Mouse (Mus musculus): ENCODE results near the gene Cenpv. TPM values are rescaled to one million over a fixed set of nuclear protein-coding genes. Genes with fewer than 3 reads are reported as not detected.

Gene Cenpv
- polyA plus RNA-seq, 2 experiments = 27.0 to 40.5 TPM

DNA sequence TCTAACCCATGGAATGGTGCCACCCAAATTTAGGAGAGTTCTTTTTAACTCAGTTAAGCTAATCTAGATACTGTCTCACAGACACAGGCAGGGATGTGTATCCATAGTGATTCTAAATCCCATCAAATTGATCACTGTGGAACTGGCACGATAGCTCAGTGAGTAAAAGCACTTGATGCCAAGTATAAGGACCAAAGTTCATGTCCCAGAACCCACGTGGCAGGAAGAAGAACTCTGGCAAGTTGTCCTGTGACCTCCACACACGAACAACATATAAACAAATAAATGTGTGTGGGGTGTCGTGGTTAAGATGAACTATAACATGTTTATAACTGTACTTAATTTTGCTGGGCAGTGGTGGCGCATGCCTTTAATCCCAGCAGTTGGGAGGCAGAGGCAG lies 59.5 kb downstream of the Cenpv start:
- 84% methylated on average over 5 of the region's 5 CpGs for WGBS
- Histone ChIP-seq H3K4me3 (replicated peaks; ENCODE audit: low read length) (no peak overlapping the region), H3K27me3 (ENCODE audit: control insufficient read depth, insufficient read depth, low read length) (no peaks in the 10 kb centered on the region), H3K9me3 (ENCODE audit: control insufficient read depth, low read length) (no peaks in the 10 kb centered on the region), H3K27ac (replicated peaks; ENCODE audit: low read depth, low read length) (no peak overlapping the region), H3K36me3 (ENCODE audit: control insufficient read depth, insufficient read depth, low read length) (no peaks in the 10 kb centered on the region), H3K9ac (ENCODE audit: low read depth, low read length, severe bottlenecking) (no peak overlapping the region), H3K4me2 (replicated peaks; ENCODE audit: low read depth, low read length, severe bottlenecking) (no peak overlapping the region), H3K4me1 (ENCODE audit: control insufficient read depth, insufficient read depth, low read length) (no peaks in the 10 kb centered on the region)
- DNase-seq (ENCODE audit: low spot score) (no peak), ATAC-seq (ENCODE audit: low FRiP score, low read depth) (no peak)
- no peak for TF ChIP-seq POLR2A (IDR thresholded peaks at IDR 0.05; ENCODE audit: borderline replicate concordance, extremely low read depth, insufficient read depth, insufficient read length)

DNA sequence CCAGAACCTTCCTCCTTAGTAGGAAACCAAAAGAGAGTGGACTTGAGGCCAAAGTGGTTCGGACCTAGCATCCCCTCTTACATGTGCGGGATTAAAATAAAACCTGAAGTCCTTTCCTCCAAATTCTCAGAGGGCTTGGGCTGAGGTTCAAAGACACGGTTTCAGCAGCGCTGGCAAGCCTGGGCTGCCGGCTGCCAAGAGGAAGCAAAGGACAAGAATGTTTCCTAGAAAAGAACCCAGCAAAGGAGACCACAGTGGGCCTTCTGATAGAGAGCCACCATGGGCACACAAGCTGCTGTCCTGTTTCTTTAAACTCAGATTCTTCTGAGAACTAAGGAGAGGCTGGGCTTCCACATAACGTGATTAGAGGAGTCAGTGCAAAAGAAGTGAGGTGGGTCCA lies 60.1 kb downstream of the Cenpv start:
- H3K4me1 ChIP-seq (ENCODE audit: control insufficient read depth, insufficient read depth, low read length) = no peaks in the 10 kb centered on the region
- no peak overlapping the region for H3K4me3 ChIP-seq (replicated peaks; ENCODE audit: low read length)
- H3K36me3 ChIP-seq (ENCODE audit: control insufficient read depth, insufficient read depth, low read length) = no peaks in the 10 kb centered on the region
- no peak for ATAC-seq (ENCODE audit: low FRiP score, low read depth)
- H3K27ac ChIP-seq (replicated peaks; ENCODE audit: low read depth, low read length) = no peak overlapping the region
- 71% methylated on average over 6 of the region's 6 CpGs for WGBS
- no peaks in the 10 kb centered on the region for H3K9me3 ChIP-seq (ENCODE audit: control insufficient read depth, low read length)
- no peak for TF ChIP-seq POLR2A (IDR thresholded peaks at IDR 0.05; ENCODE audit: borderline replicate concordance, extremely low read depth, insufficient read depth, insufficient read length)
- H3K27me3 ChIP-seq (ENCODE audit: control insufficient read depth, insufficient read depth, low read length) = no peaks in the 10 kb centered on the region
- no peak overlapping the region for H3K4me2 ChIP-seq (replicated peaks; ENCODE audit: low read depth, low read length, severe bottlenecking)
- DNase-seq (ENCODE audit: low spot score) = no peak
- no peak overlapping the region for H3K9ac ChIP-seq (ENCODE audit: low read depth, low read length, severe bottlenecking)

DNA sequence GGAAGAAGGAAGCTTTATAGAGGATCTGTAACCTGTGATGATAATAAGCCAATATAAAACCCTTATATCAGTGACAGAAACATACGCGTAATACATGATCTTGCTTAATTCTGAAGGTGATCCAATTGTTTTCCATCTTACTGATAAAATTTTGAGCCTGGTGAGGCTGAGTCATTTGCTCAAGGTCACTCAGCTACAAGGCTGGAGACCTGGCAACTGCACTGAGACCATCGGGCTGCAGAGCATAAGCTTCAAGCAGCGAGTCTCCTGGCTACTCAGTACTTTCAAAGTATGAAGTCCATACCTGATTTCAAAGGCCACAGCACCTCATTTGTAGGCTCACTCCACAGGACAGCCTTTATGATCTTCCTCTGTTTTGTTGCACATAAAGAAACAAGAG lies 62.9 kb downstream of the Cenpv start:
- no peaks in the 10 kb centered on the region for H3K27me3 ChIP-seq (ENCODE audit: control insufficient read depth, insufficient read depth, low read length)
- no peak overlapping the region for H3K27ac ChIP-seq (replicated peaks; ENCODE audit: low read depth, low read length)
- DNase-seq (ENCODE audit: low spot score) = no peak
- H3K4me1 ChIP-seq (ENCODE audit: control insufficient read depth, insufficient read depth, low read length) = no peaks in the 10 kb centered on the region
- 93% methylated on average over 4 of the region's 4 CpGs for WGBS
- no peak for ATAC-seq (ENCODE audit: low FRiP score, low read depth)
- no peaks in the 10 kb centered on the region for H3K36me3 ChIP-seq (ENCODE audit: control insufficient read depth, insufficient read depth, low read length)
- no peaks in the 10 kb centered on the region for H3K9me3 ChIP-seq (ENCODE audit: control insufficient read depth, low read length)
- no peak overlapping the region for H3K4me2 ChIP-seq (replicated peaks; ENCODE audit: low read depth, low read length, severe bottlenecking)
- H3K9ac ChIP-seq (ENCODE audit: low read depth, low read length, severe bottlenecking) = no peak overlapping the region
- no peak for TF ChIP-seq POLR2A (IDR thresholded peaks at IDR 0.05; ENCODE audit: borderline replicate concordance, extremely low read depth, insufficient read depth, insufficient read length)
- H3K4me3 ChIP-seq (replicated peaks; ENCODE audit: low read length) = no peak overlapping the region

Other genes with a start within 250 kb of the Cenpv start
- gene Pigl, start 80.8 kb downstream of the Cenpv start, polyA plus RNA-seq (2012; rRNA removed) = 9.7 and 10.8 TPM in 2 replicates
- 7.9 and 9.0 TPM in 2 replicates for gene Pigl, start 80.8 kb downstream of the Cenpv start, polyA plus RNA-seq (2014; fragmentation: Nextera tagmentation; extraction: Ambion mirVana)
- gene Ncor1, start 80.7 kb downstream of the Cenpv start, polyA plus RNA-seq (2012; rRNA removed) = 132 and 136 TPM in 2 replicates
- 171 and 173 TPM in 2 replicates for gene Ncor1, start 80.7 kb downstream of the Cenpv start, polyA plus RNA-seq (2014; fragmentation: Nextera tagmentation; extraction: Ambion mirVana)
- gene Ubb, start 11.9 kb upstream of the Cenpv start, polyA plus RNA-seq (2012; rRNA removed) = 3,111 and 3,234 TPM in 2 replicates
- gene Ubb, start 11.9 kb upstream of the Cenpv start, polyA plus RNA-seq (2014; fragmentation: Nextera tagmentation; extraction: Ambion mirVana) = 3,423 and 3,655 TPM in 2 replicates
- 2.7 and 2.8 TPM in 2 replicates for gene Trpv2, start 35.2 kb upstream of the Cenpv start, polyA plus RNA-seq (2012; rRNA removed)
- gene Trpv2, start 35.2 kb upstream of the Cenpv start, polyA plus RNA-seq (2014; fragmentation: Nextera tagmentation; extraction: Ambion mirVana) = 2.9 and 4.3 TPM in 2 replicates
- gene Lrrc75a, start 109.3 kb upstream of the Cenpv start, polyA plus RNA-seq (2012; rRNA removed) = 19.2 and 25.6 TPM in 2 replicates
- 13.7 and 20.5 TPM in 2 replicates for gene Lrrc75a, start 109.3 kb upstream of the Cenpv start, polyA plus RNA-seq (2014; fragmentation: Nextera tagmentation; extraction: Ambion mirVana)
- 69.7 and 87.4 TPM in 2 replicates for gene Mmgt2, start 109.4 kb upstream of the Cenpv start, polyA plus RNA-seq (2012; rRNA removed)
- gene Mmgt2, start 109.4 kb upstream of the Cenpv start, polyA plus RNA-seq (2014; fragmentation: Nextera tagmentation; extraction: Ambion mirVana) = 56.9 and 66.1 TPM in 2 replicates
- 7.7 and 8.9 TPM in 2 replicates for gene Zfp287, start 192.6 kb upstream of the Cenpv start, polyA plus RNA-seq (2012; rRNA removed)
- 9.2 and 10.7 TPM in 2 replicates for gene Zfp287, start 192.6 kb upstream of the Cenpv start, polyA plus RNA-seq (2014; fragmentation: Nextera tagmentation; extraction: Ambion mirVana)
- not detected in 2 replicates for gene Gm10428, start 213.8 kb upstream of the Cenpv start, polyA plus RNA-seq (2012; rRNA removed)
- gene Gm10428, start 213.8 kb upstream of the Cenpv start, polyA plus RNA-seq (2014; fragmentation: Nextera tagmentation; extraction: Ambion mirVana) = not detected in 2 replicates